Mouse (Mus musculus): ENCODE results near the gene Elp5. TPM values are rescaled to one million over a fixed set of nuclear protein-coding genes. Genes with fewer than 3 reads are reported as not detected.

Gene Elp5
- total RNA-seq (2021), result 10 to 100 TPM; 62.7 to 81.3 TPM
- long read RNA-seq, experiment 1, transcript Elp5-203 (7 exons, 1,259 nt), result major isoform, 7 of 32 reads
- long read RNA-seq, experiment 1, partial matches to known transcripts, result 19 of 32 reads
- long read RNA-seq, experiment 1, other reads (novel, unspliced or antisense), result 6 of 32 reads
- long read RNA-seq, experiment 2, transcript Elp5-203 (7 exons, 1,259 nt), result major isoform, 13 of 69 reads
- long read RNA-seq, experiment 2, partial matches to known transcripts, result 47 of 69 reads
- long read RNA-seq, experiment 2, other reads (novel, unspliced or antisense), result 7 of 69 reads

GRCm38 (mm10) chr11:69982225-69982624 lies at the start of gene Elp5:
Elp5 (minus strand) TSS chr11:69982517.
- DNase-seq (ENCODE audit: low spot score in 2 of 2), result no peak

DNA sequence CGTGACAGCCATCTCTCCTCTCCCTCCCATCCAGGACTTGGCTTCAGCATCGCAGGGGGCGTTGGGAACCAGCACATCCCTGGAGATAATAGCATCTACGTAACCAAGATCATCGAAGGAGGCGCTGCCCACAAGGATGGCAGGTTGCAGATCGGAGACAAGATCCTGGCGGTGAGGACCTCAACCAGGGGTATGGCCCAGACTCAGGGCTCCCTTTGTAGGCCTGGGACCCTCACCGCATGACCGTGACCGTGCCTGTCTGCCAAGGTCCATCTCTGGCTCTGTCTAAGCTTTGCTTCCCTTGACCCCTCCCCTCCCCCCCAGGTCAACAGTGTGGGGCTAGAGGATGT lies 49.0 kb upstream of the Elp5 start:
- DNase-seq (ENCODE audit: low spot score in 2 of 2), result no peak

GRCm38 (mm10) chr11:70030651-70031320 lies 48.5 kb upstream of the Elp5 start:
- no peak for DNase-seq (ENCODE audit: low spot score in 2 of 2)

- DNase-seq (ENCODE audit: low spot score in 2 of 2), result no peak
These were observed 47.7 kb upstream of the Elp5 start for GRCm38 (mm10) chr11:70029829-70030550.

DNA sequence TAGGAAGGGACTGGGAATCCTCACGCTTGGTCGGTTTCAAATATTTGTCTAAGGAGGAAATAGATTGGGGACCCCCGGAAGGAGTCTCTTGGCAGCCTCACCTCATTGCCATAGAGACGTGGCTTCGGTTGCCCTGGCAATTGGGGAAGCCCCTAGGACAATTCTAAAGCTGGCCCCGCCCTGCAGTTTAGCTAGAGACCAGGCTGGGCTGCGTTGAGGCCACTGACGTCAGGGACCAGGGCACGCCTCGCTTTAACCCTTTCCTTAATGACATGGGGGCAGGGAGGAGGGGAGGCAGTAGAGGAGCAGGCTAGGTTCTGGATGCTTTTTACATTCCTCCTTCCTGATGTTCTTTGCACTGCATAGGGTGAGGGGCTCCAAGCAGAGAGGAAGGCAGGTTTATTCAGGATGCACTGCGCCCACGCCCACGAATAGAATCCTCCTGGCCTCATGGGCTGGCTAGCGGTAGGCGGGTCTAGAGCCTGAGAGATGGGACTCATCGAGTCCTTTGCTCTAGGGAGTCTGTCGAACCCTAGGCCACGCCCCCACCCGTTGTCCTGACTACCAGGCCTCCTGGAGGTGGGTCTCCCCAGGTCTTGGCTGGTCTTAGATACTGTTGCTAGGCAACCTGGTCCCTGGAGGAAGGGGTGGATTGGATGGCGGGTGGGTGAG lies 46.9 kb upstream of the Elp5 start:
- no peak for DNase-seq (ENCODE audit: low spot score in 2 of 2)

DNA sequence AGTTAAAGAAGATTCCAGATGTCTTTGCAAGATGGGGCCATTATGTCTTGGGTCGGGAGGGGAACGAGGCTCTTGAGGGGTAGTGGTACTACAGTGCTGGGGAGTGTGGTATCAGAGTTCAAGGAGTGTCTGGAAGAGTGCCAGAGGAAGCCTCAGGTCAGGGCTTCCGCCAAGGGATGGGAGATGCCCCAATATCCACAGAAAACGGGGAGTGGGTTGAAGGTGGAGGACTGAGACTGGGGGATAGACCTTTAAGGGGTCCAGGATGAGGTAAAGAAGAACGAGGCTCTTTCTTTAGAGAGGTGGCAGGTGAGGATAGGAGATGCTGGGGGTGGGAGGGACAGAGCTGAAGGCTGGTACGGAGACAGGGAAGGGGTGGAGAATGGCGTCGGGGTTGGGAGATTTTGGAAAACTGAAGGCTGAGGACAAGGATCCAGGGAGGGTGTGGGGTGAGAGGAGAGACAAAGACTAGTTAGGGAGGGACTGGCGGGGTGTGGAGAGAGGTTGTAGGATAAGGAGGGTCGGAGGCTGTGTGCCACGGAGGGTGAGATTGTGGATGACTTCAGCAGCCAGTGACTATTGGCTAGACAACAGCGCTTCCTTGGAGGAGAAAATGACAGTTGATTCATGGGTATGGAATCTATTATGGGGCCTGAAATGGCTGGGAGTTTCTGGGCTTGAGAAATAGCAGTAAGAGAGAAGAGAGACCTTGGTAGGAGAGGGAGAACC lies 46.2 kb upstream of the Elp5 start:
- no peak for DNase-seq (ENCODE audit: low spot score in 2 of 2)

DNA sequence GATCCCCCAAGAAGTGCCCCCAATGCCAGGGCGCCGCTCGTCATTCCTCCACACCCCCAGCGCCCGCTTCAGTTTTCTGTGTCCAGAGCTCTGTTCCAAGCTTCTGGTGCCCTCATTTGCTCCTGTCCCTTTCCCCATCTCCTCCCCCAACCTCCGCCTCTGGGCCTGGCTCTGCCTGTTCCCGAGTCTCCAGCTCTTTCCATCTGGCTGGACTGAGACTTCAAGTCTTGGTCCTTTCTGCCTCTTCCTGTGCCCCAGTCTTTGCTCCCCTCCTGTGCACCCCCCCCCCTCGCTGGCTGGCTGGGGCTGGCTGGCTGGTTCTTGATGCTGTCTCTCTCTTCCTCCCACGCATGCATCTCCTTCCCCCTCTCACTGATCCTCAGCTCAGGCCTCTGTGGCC lies 45.1 kb upstream of the Elp5 start:
- no peak for DNase-seq (ENCODE audit: low spot score in 2 of 2)

GRCm38 (mm10) chr11:70026689-70027088 lies 44.4 kb upstream of the Elp5 start:
- DNase-seq (ENCODE audit: low spot score in 2 of 2), result no peak

GRCm38 (mm10) chr11:70024151-70024514 lies 41.8 kb upstream of the Elp5 start:
- DNase-seq (ENCODE audit: low spot score in 2 of 2), result no peak

DNA sequence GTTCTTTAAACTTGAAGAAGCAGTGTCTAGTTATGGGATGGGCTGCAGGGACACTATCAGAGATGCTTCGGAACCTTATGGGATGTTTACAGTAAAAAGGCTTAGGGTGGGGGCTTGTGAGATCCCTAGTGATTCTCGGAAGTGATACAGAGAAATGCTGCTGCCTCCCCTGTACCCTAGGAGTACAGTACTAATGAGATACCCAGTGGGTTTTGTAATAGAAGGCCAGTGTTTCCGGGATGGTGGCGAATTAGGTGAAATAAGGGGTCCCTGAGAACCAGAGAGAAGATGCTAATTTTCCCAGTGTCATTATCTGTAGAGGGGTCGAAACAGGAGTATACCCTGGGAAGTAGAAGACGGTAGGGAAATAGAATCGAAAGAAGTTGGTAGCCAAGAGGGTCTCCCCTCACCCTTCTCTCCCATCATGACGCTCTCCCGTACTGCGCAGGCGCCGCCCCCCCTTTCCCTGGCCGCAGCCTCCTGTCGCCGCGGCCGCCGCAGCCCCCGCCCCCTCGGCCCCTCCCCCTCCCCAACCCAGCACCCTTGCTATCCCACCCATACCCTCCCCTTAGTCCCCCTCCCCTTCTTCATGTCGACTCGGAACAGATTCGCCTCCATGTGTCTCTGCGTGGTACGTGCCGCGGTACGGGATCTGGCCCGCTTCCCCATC lies 41.3 kb upstream of the Elp5 start:
- no peak for DNase-seq (ENCODE audit: low spot score in 2 of 2)

DNA sequence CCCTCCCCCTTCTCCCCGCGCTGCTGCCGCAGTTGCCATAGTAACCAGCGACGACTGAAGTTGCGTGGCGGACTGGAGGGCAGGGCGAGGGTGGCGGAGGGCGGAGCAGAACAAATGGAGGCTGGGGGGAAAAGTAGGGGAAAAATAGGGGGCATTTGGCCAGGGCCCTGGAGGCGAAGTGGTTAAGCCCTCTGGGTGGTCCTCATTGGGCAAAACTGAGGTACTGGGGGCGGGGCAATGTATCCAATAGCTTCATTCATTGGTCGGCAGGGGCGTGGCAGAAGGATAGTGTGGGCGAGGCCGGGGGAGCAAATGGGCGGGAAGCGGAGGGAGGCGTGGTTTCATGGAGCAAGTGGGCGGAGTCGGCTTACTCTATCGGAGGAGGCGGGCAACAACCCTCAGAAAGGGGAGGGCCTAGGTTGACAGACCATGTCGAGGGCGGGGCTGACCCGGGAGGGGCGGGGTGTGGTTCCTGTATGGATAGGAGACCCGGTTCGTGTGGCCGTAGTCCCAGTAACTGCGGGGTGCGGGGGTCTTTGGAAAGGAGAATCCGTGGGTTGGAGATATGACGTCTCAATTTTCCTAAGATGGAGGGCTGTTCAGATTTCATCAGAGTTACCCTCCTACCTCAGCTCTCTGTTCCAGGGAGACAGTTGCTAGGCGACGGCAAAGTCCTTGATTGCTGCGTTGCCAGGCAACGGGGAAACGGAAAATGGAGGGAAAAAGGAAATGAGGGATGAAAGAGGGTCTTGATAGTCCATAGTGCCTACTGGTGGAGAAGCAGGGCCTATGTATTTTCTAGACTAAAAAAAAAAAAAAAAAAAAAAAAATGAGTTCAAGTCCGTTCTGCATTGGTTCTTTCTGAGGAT lies 39.2 kb upstream of the Elp5 start:
- DNase-seq (ENCODE audit: low spot score in 2 of 2), result peak; percentile 94

DNA sequence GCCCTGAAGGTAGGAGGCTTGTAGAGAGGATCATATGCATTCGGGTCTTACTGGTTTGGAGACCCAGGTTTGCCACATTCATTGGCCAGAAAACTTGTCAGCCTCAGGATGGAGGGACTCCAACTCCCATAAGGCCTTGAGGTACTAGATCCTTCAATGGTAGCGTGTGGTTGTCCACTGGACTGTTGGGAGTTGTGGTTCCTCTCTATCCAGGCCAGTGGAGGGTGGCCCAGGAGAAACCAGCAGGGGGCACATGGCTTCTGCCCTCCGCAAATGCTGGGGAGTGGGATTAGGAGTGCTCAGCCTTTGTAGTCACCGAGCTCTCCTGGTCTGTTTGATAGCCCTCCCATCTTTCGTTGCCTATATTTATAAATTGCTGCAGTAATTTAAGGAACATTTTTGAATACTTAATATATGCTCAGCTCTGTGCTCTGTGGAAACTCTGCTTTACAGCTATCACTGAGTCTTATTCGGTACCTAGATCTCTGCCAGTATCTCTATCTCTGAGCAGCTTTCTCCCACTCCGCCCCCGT lies 38.5 kb upstream of the Elp5 start:
- peak; percentile 52 to 58 for DNase-seq (ENCODE audit: low spot score in 2 of 2)

- DNase-seq (ENCODE audit: low spot score in 2 of 2), result no peak
These were observed 37.8 kb upstream of the Elp5 start for GRCm38 (mm10) chr11:70020022-70020631.

DNA sequence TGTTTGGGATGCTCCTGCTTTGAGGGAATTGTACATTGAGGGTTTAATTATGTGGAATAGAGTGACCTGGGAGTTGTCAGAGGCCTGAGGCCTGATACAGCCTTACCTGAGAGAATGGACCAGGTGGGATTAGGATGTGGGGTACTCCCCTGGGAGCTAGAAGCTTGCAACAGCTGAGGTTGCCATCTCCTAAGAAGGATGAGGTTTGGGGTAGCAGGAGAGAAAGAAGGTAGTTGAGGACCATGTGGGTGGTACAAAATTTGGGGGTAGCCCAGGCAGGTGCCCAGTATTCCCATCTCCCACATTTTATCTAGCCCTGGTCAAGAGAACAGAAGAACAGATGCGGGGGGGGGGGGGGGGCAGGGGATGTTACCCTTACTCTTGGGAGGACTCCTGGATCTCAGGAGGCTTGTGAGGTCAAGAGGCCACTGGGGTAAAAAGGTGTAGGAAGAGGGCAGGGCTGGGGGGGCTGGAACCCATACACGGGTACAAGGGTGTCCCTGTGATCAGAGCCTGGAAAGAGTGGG lies 37.2 kb upstream of the Elp5 start:
- DNase-seq (ENCODE audit: low spot score in 2 of 2), result no peak

DNA sequence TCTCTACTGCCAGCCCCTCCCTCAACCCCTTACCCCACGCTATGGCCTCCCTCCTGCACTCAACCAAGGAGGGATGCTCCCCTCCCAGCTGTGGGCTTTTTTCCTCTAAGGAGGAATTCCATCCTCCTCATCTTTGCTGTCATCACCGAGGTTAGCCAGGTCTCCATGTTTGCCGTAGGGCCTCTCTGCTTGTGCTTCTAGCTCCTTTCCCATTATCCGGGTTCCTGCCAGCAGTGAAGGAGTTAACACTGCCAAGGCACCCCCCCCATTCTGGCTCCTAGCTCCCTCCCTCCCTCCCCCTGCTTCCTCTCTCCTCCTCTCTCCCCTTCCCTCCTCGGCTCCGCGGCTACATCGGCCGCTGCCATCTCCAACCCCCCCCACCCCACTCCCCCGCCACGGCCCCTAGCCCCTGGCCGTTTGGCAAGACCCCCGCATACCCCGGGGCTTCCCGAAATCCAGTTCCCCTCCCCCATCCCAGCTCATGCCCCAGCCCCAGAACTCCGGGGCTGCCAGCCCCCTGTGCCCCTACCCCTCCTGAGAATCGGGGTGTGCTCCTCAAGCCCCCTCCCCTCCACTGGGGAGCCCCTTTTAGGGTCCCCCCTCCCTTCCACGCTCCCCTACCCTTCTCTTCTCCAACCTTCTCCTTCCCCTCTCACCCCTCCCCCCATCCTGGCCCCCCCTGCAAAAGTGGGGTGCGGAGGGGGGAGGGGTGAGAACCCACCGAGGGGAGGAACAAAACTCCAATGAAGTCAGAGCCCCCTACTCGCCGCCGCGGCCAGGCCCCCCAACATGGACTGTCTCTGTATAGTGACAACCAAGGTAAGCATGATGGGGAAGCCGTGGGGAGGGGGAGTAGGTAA lies 36.0 kb upstream of the Elp5 start:
- DNase-seq (ENCODE audit: low spot score in 2 of 2), result no peak

- DNase-seq (ENCODE audit: low spot score in 2 of 2), result no peak
These were observed 35.0 kb upstream of the Elp5 start for GRCm38 (mm10) chr11:70017199-70017767.

- no peak for DNase-seq (ENCODE audit: low spot score in 2 of 2)
These were observed 34.4 kb upstream of the Elp5 start, which contains the start of gene Dlg4 for GRCm38 (mm10) chr11:70016669-70017068. Dlg4 (plus strand) TSS chr11:70016942.
